Mouse (Mus musculus) neural tube, embryonic 13.5 days (tissue): ENCODE measurements around the gene Hoxd13. TPM values are rescaled to one million over a fixed set of nuclear protein-coding genes. Genes with fewer than 3 reads are reported as not detected.

ENCODE experiments used
- ATAC-seq: fragments of 200-750 bp; cut with Nextera tagmentation; 2 replicates; pipeline ENCODE4 v1.8.0; 2017; ENCODE audit warnings: low read depth, mild to moderate bottlenecking, moderate TSS enrichment, moderate library complexity
- H3K27ac ChIP-seq: fragments of 300-500 bp; sonication (generic); replicated peaks from 2 replicates; pipeline ENCODE4 v1.5.1; 2015; ENCODE audit warnings: moderate library complexity, mild to moderate bottlenecking, inconsistent platforms
- H3K27me3 ChIP-seq: fragments of 300-500 bp; sonication (generic); 2 replicates; pipeline ENCODE4 v1.6.1; 2015; ENCODE audit warnings: mild to moderate bottlenecking, inconsistent platforms
- H3K36me3 ChIP-seq: fragments of 300-500 bp; sonication (generic); 2 replicates; pipeline ENCODE4 v1.6.1; 2015; ENCODE audit warnings: mild to moderate bottlenecking, inconsistent platforms
- H3K4me1 ChIP-seq: fragments of 300-500 bp; sonication (generic); replicated peaks from 2 replicates; pipeline ENCODE4 v1.6.1; 2015; ENCODE audit warnings: inconsistent platforms
- H3K4me2 ChIP-seq: fragments of 300-500 bp; sonication (generic); 2 replicates; pipeline ENCODE4 v1.6.1; 2015; ENCODE audit warnings: inconsistent platforms, mild to moderate bottlenecking, moderate library complexity
- H3K4me3 ChIP-seq: fragments of 300-500 bp; sonication (generic); 2 replicates; pipeline ENCODE4 v1.5.1; 2015; ENCODE audit warnings: mild to moderate bottlenecking, inconsistent platforms
- H3K9ac ChIP-seq: fragments of 300-500 bp; sonication (generic); 2 replicates; pipeline ENCODE4 v1.6.1; 2015; ENCODE audit warnings: moderate library complexity, mild to moderate bottlenecking, inconsistent platforms
- H3K9me3 ChIP-seq: fragments of 300-500 bp; sonication (generic); 2 replicates; pipeline ENCODE4 v1.6.1; 2016; ENCODE audit warnings: inconsistent platforms
- WGBS: fragments of 180-500 bp; shearing (Covaris S2); methylation state at CpG from one replicate; pipeline ENCODE4 v1.1.7; 2015; 5-methylcytosine and 5-hydroxymethylcytosine counted together
- polyA plus RNA-seq: library from polyadenylated mRNA; unstranded; fragments of >200 nt; fragmentation: Nextera tagmentation; extraction: Ambion mirVana; gene quantifications from 2 replicates; pipeline ENCODE4 v1.2.1, GENCODE M21; 2015

Gene Hoxd13
- polyA plus RNA-seq, 1 experiment from 2014 or later, result 0.10 TPM

DNA sequence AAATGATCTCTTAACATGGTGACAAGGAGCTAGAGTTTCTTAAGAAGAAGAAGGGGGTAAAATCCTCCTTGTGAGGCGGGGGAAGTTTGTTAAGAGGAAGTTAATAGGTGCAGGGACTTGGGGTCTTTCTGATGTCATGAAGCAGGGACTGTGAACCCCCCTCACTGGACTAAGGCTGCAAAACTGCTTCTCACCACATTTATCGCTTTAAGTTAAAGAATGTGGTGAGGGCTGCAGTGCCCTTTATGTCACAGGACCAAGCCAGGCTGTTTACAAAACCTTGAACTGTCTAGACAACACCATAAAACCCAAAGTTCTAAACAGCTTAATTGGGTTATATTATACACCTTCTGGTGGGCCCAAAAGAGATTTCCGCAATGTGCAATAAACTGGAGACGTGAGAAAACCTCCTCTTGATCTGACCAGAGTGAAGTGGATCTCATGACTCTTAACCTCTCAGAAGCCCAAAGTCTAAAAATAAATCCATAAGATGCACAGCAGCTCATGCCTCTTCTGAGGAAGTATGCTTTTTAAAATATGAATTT is 17.0 kb downstream of the Hoxd13 start:
- H3K36me3 ChIP-seq, result no peaks in the 10 kb centered on the region
- ATAC-seq, result no peak
- WGBS, result 7% methylated on average over 4 of the region's 4 CpGs
- H3K9ac ChIP-seq, result no peak overlapping the region; the same call in 1 of the 2 replicates
- no peaks in the 10 kb centered on the region for H3K9me3 ChIP-seq
- H3K4me2 ChIP-seq, result peak overlapping the region; percentile 44
- H3K4me3 ChIP-seq, result peak overlapping the region; percentile 42
- peaks cover 16% of the 10 kb centered on the region for H3K4me1 ChIP-seq
- no peak overlapping the region for H3K27ac ChIP-seq
- peaks cover 96% of the 10 kb centered on the region for H3K27me3 ChIP-seq

DNA sequence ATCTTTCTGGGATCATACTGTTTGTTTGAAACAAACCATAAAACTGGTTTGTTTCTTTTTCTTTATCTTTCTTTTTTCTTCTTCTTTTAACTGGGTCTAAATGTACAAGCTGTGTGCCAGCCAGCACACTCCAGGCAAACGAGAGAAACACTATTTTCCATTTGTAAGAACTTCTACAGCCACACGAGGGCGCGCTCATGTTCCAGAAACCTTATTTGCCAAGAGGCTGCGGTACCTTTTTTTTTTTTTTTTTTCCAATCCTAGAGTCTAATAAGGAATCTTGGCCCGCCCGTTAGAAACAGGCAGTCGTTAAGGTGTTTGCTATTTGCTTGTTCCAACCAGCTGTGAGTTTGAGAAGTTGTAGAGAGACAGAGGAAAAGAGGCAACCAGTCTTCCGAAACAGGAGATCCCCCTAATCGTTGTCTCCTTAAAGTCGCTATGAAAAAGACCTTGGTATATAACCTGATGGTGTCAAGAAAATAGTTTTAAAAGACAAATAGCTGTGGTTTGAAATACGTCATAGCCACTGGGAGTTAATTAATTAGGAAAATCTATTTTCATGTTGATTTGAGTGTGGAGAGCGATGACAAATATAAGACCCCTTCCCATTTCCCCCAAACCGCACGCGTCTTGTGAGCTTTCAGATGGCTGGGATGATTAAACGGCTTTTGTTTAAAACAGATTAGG is 18.3 kb downstream of the Hoxd13 start:
- Histone ChIP-seq H3K27me3 (peaks cover 93% of the 10 kb centered on the region), H3K27ac (peak overlapping the region; percentile 71; the same call in 1 of the 2 replicates), H3K9me3 (no peaks in the 10 kb centered on the region), H3K36me3 (no peaks in the 10 kb centered on the region), H3K4me1 (peaks cover 19% of the 10 kb centered on the region), H3K4me3 (peak overlapping the region; percentile 33), H3K4me2 (peak overlapping the region; percentile 54), H3K9ac (peak overlapping the region; percentile 73)
- ATAC-seq, result no peak
- 4% methylated on average over 17 of the region's 17 CpGs for WGBS

DNA sequence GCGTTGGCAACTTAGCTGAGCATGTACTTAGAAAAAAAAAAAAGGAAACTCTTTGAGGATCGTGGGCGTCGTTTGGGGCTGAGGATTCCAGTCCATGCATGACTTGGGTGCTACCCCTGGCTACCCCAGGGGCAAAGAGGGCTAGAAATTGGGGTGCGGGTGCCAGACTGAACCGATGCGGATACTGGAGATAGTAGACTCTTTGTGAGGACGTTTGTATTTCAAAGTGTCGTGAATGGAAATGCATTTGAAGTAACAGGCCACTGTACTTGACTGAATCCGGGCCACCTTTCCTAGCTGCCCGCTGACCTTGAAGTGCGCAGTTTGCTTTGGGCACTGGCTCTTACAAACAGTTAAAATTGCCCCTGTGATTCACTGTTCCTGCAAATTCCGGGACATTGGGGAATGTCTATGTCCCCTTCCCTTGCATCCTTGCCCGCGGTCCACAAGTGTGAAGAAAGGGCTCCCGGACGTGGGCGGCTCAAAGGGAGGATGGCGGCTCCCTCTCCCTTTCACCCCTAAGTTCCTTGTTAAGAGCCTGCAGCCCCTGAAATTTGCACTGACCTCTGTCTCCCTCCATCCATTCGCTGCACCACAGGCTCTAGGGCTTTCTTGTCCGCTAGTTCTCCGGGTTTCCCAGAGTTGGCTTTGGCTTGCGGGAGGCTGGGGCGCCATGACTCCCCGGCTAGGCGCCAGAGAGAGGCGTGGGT is 19.0 kb downstream of the Hoxd13 start:
- H3K36me3 ChIP-seq, result no peaks in the 10 kb centered on the region
- H3K9me3 ChIP-seq, result no peaks in the 10 kb centered on the region
- H3K9ac ChIP-seq, result peak overlapping the region; percentile 73
- ATAC-seq, result no peak
- peaks cover 21% of the 10 kb centered on the region for H3K4me1 ChIP-seq
- peaks cover 93% of the 10 kb centered on the region for H3K27me3 ChIP-seq
- H3K27ac ChIP-seq, result peak overlapping the region; percentile 71
- H3K4me3 ChIP-seq, result peak overlapping the region; percentile 33
- WGBS, result under 1% methylated on average over 27 of the region's 27 CpGs
- H3K4me2 ChIP-seq, result peak overlapping the region; percentile 54

DNA sequence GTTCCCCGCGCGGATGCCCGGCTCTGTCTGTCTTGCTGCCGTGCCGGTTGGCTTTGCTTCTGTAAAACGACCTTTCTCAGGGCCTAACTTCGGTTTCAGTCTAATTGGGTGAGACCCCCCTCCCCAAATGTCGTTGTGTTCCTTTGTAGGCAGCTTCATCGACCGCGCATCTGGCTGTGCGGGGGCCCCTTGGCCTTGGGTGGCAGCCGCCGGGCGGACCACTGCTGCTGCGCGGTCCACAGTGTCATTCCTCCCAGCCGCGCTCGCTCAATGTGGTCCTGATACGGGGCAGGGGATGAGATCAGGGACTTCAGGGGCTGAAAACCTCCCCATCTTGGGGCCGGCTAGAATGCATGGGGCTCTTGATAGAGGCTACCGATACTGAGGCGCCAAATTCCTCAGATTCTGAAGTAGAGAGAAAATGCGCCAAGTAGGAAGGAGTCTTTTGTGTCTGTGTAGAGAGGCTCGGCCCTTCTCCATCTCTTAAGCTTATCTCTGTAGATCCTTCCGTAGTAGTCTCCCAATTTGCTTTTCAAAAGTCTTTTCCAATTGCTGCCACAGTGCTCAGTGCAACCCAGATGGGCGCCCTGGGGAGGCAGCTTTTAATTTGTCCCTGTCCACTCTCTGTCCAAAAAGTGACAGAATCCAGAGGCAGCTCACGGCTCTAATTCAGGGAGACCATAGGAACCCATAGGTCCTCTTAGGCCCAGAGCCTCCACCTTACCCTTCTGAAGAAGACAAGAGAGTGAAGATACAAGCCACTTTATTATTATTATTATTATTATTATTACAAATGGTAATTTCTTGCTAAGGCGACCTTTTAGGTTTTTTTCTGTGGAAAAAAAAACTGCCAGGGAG is 19.8 kb downstream of the Hoxd13 start:
- H3K9me3 ChIP-seq, result no peaks in the 10 kb centered on the region
- H3K4me3 ChIP-seq, result peak overlapping the region; percentile 33
- WGBS, result 1% methylated on average over 31 of the region's 31 CpGs
- no peak for ATAC-seq
- peak overlapping the region; percentile 73 for H3K9ac ChIP-seq
- peaks cover 21% of the 10 kb centered on the region for H3K4me1 ChIP-seq
- H3K27ac ChIP-seq, result peak overlapping the region; percentile 71
- H3K36me3 ChIP-seq, result no peaks in the 10 kb centered on the region
- H3K4me2 ChIP-seq, result peak overlapping the region; percentile 54
- H3K27me3 ChIP-seq, result peaks cover 95% of the 10 kb centered on the region

DNA sequence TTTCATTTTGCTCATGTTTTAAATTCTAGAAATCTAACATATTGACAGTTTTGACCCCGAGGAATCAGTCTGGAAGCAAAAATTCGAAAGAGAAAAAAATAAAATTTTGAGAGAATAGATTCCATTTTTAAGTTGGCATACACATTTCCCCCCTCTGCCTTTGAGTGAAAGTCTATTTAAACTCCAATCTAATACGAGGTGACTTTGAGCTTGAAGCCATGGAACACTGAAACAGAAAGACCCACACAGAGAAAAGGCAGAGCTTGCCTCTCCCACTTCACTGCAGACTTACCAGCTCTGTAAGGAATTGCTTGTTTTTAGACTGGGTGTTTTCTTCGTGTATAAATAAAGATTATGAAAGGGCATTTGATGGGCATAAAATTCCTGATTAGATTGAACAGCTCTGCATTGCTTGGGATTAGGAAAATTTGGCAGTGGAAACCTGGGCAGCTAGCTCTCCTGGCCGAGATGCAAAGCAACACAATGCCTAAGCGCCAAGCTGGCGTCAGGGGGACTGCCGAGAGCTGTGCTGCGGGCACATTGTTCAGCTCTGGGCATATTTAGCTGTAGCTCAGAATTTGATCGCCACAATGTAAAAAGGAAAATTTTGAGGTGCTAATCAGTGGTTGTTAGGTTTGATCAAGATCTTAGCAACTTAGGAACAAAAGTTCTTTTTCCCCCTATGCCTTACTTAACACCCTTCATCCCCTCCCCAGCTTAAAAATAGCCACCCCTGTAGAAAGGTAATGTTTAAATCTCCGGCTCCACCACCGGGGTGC is 20.9 kb downstream of the Hoxd13 start:
- Histone ChIP-seq H3K9ac (peak overlapping the region; percentile 73), H3K9me3 (no peaks in the 10 kb centered on the region), H3K27me3 (peaks cover 95% of the 10 kb centered on the region), H3K4me2 (peak overlapping the region; percentile 54), H3K27ac (peak overlapping the region; percentile 85), H3K36me3 (no peaks in the 10 kb centered on the region), H3K4me3 (peak overlapping the region; percentile 28), H3K4me1 (peaks cover 25% of the 10 kb centered on the region)
- WGBS, result 5% methylated on average over 12 of the region's 12 CpGs
- no peak for ATAC-seq

DNA sequence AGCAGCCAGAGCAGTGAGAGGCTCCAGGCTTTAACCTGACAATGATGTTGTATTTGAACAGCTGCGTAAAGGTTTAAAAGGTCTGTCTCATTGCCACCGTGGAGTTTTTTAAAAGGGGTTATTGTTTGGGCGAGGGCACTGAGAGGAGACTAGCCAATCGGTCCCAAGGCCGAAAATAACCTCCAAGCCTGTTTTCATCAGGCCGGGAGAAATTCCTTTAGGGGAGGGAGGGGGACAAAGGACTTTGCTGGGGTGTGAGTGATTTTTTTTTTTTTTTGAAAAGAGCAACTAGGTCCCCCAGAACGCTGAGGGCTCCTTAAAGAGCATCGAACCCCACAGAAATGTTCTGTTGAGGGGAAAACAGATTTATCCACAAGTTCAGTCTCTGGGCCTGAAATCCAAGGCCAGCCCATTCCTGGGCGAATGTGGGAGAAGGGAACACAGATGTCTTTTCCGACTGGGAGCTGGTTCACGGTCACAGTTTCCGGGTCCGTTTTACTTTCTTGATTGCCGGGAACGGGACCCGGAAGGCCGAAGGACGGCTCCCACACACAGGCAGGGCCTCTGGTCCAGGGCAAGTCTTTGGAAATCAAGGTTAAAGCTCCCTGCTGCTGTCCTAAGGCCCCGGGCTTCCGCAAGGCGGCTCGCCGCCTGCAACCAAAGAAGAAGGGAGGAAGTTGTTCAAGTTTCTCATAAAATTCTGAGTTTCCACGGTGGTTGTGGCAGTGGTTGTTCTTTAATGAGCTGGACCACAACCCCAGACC is 21.6 kb downstream of the Hoxd13 start:
- H3K9ac ChIP-seq, result peak overlapping the region; percentile 73
- H3K4me1 ChIP-seq, result peaks cover 25% of the 10 kb centered on the region
- no peak for ATAC-seq
- no peaks in the 10 kb centered on the region for H3K9me3 ChIP-seq
- peak overlapping the region; percentile 85 for H3K27ac ChIP-seq
- H3K36me3 ChIP-seq, result no peaks in the 10 kb centered on the region
- peak overlapping the region; percentile 54 for H3K4me2 ChIP-seq
- H3K27me3 ChIP-seq, result peaks cover 95% of the 10 kb centered on the region
- 1% methylated on average over 24 of the region's 24 CpGs for WGBS
- H3K4me3 ChIP-seq, result peak overlapping the region; percentile 28

DNA sequence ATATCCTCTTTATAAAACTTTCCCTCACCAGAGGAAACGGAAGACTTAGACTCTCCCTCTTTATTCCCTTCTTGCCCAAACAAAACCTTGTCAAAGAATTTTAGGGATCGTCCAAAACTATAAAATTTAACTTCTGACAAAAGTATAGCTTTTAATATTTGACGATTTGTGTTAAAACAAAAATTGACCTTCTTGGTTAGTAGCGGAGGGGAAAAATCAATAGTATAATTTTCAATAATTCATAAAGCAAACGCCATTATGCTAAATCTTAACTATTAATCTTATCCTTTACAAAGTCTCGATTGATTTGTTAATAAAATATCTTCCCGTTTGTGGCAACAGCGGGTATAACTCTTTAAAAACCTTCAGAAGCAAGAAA is 22.2 kb downstream of the Hoxd13 start:
- no peaks in the 10 kb centered on the region for H3K36me3 ChIP-seq
- WGBS, result 5% methylated on average over 8 of the region's 8 CpGs
- H3K27me3 ChIP-seq, result peaks cover 95% of the 10 kb centered on the region
- H3K9ac ChIP-seq, result peak overlapping the region; percentile 75
- no peaks in the 10 kb centered on the region for H3K9me3 ChIP-seq
- peak overlapping the region; percentile 67 for H3K4me2 ChIP-seq
- ATAC-seq, result no peak
- peaks cover 25% of the 10 kb centered on the region for H3K4me1 ChIP-seq
- H3K27ac ChIP-seq, result peak overlapping the region; percentile 85
- peak overlapping the region; percentile 61 for H3K4me3 ChIP-seq

DNA sequence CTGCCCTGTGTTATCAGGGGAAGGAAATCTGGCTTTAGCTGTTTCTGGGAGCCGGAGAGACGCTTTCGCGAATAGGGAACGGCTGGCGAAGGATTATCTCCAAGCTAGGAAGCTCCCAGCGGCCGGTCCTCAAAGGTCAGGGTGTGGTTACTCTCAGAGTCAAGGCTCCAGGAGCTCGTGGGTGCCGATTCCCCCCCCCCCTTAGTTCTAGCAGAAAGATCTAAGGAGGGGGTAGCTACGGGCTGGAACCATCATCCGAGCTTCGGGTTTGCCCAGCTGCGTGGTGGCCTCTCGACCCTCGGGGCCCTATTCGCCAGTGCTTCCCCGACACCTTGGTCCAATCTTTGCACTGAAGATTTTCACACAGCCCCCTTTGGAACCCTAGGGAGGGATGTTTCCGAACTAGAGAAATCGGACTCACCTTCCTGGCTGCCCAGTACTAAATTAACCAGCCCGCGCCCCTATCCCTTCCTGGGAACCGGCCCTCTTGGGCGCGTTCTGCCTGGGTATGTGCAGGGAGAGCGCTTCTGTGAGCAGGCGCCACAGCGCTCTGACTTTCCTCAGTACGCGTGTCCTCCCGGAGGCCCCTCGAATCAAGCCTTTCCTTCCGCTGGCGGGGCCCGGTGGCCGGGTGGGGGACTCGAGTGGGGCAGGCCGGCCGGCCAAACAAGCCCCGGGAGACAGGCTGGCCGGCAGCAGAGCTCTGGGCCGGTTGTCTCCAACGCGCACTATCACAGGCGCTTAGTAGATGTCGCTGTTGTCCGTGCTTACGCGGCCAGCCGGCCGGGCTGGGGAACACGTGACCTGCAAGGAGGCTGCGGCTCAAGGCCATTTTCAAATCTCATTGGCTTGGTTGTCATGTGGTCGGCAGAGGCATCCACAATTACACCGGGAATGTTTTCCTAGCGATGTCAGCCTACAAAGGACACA is 23.2 kb downstream of the Hoxd13 start, which contains the start of gene Hoxd10:
Gene Hoxd10, plus strand, starts transcription at position 903 of the 930 bp plus-strand sequence.
- WGBS, result under 1% methylated on average over 56 of the region's 56 CpGs
- peaks cover 26% of the 10 kb centered on the region for H3K4me1 ChIP-seq
- H3K4me2 ChIP-seq, result peak within 1 kb of the TSS; percentile 67
- peak within 1 kb of the TSS; percentile 96 for H3K9ac ChIP-seq
- peaks cover 97% of the 10 kb centered on the region for H3K27me3 ChIP-seq
- H3K36me3 ChIP-seq, result no peaks in the 10 kb centered on the region
- H3K9me3 ChIP-seq, result no peaks in the 10 kb centered on the region
- peak within 1 kb of the TSS; percentile 61 for H3K4me3 ChIP-seq
- peak; percentile 78 for ATAC-seq
- H3K27ac ChIP-seq, result peak within 1 kb of the TSS; percentile 89

DNA sequence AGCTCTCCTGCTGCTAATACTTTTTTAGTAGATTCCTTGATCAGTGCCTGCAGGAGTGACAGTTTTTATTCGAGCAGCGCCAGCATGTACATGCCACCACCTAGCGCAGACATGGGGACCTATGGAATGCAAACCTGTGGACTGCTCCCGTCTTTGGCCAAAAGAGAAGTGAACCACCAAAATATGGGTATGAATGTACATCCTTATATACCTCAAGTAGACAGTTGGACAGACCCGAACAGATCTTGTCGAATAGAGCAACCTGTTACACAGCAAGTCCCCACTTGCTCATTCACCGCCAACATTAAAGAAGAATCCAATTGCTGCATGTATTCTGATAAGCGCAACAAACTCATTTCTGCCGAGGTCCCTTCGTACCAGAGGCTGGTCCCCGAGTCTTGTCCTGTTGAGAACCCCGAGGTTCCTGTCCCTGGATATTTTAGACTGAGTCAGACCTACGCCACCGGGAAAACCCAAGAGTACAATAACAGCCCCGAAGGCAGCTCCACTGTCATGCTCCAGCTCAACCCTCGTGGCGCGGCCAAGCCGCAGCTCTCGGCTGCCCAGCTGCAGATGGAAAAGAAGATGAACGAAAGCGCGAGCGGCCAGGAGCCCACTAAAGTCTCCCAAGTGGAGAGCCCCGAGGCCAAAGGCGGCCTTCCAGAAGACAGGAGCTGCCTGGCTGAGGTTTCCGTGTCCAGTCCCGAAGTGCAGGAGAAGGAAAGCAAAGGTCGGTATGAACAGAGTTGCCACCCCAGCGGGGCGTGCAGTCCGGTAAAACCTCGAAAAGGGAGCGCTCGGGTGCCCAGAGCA is 24.1 kb downstream of the Hoxd13 start:
- H3K4me2 ChIP-seq, result peak overlapping the region; percentile 67
- peak overlapping the region; percentile 61 for H3K4me3 ChIP-seq
- H3K36me3 ChIP-seq, result no peaks in the 10 kb centered on the region
- H3K27ac ChIP-seq, result peak overlapping the region; percentile 79
- 2% methylated on average over 35 of the region's 35 CpGs for WGBS
- no peaks in the 10 kb centered on the region for H3K9me3 ChIP-seq
- H3K4me1 ChIP-seq, result peaks cover 35% of the 10 kb centered on the region
- peak overlapping the region; percentile 96 for H3K9ac ChIP-seq
- H3K27me3 ChIP-seq, result peaks cover 97% of the 10 kb centered on the region
- peak; percentile 33; the same call in 1 of the 2 replicates for ATAC-seq
